Mouse (Mus musculus) MEL (cell line): ENCODE data around the gene Igflr1. TPM values are rescaled to one million over a fixed set of nuclear protein-coding genes. Genes with fewer than 3 reads are reported as not detected.
A peak's percentile ranks its signal among the peaks of the same experiment; 100 is the strongest.

Experiments used
- DNase-seq: peaks from one replicate; pipeline ENCODE4 v3.0.0; 2011; ENCODE audit warnings: low read depth, low spot score
- H3K27ac ChIP-seq: 2 replicates; pipeline ENCODE4 v1.5.1; 2012; ENCODE audit warnings: low read depth, mild to moderate bottlenecking, control low read depth, low read length, moderate library complexity; ENCODE audit not compliant: control insufficient read depth
- H3K27me3 ChIP-seq, 2 experiments: fragments of 150-350 bp in 1 of 2; sonication (generic) in 1 of 2; 2 replicates each; pipeline ENCODE4 v1.6.1; 2012; ENCODE audit warnings: low read length in 2 of 2, mild to moderate bottlenecking in 2 of 2, improper control_type of control experiment in 1 of 2, moderate library complexity in 1 of 2; ENCODE audit not compliant: insufficient read depth in 2 of 2, control insufficient read depth in 1 of 2
- H3K36me3 ChIP-seq, 2 experiments: 2 replicates each; pipeline ENCODE4 v1.6.1; 2012 to 2014; ENCODE audit warnings: low read length in 2 of 2, improper control_type of control experiment in 1 of 2, inconsistent platforms in 1 of 2, mild to moderate bottlenecking in 1 of 2; ENCODE audit not compliant: insufficient read depth in 2 of 2, control insufficient read depth in 1 of 2
- H3K4me1 ChIP-seq, 2 experiments: fragments of 150-350 bp in 1 of 2; sonication (generic) in 1 of 2; 2 replicates each; pipeline ENCODE4 v1.6.1; 2012; ENCODE audit warnings: low read length in 2 of 2, improper control_type of control experiment in 1 of 2, mild to moderate bottlenecking in 1 of 2; ENCODE audit not compliant: insufficient read depth in 2 of 2, control insufficient read depth in 1 of 2
- H3K4me3 ChIP-seq, 2 experiments: fragments of 150-350 bp in 1 of 2; sonication (generic) in 1 of 2; 2 replicates each; pipeline ENCODE4 v1.5.1; 2012; ENCODE audit warnings: low read depth in 2 of 2, low read length in 2 of 2, mild to moderate bottlenecking in 2 of 2, moderate library complexity in 2 of 2, control low read depth in 1 of 2, improper control_type of control experiment in 1 of 2; ENCODE audit not compliant: control insufficient read depth in 1 of 2, insufficient read depth in 1 of 2
- H3K79me2 ChIP-seq: 2 replicates; pipeline ENCODE4 v1.6.1; 2012; ENCODE audit warnings: mild to moderate bottlenecking, low read length, moderate library complexity; ENCODE audit not compliant: control insufficient read depth, poor library complexity, insufficient read depth
- H3K9ac ChIP-seq: 2 replicates; pipeline ENCODE4 v1.6.1; 2012; ENCODE audit warnings: low read depth, mild to moderate bottlenecking, control low read depth, low read length, moderate library complexity; ENCODE audit not compliant: control insufficient read depth, poor library complexity, severe bottlenecking
- H3K9me3 ChIP-seq: fragments of 150-350 bp; sonication (generic); replicated peaks from 2 replicates; pipeline ENCODE4 v1.6.1; 2012; ENCODE audit warnings: mild to moderate bottlenecking, low read length, improper control_type of control experiment, moderate library complexity; ENCODE audit not compliant: insufficient read depth
- BHLHE40 ChIP-seq: IDR thresholded peaks from 2 replicates; pipeline ENCODE4 v1.6.1; 2012; ENCODE audit warnings: low read depth, mild to moderate bottlenecking, inconsistent platforms, low read length, improper control_type of control experiment, borderline replicate concordance
- CHD1 ChIP-seq: IDR thresholded peaks from 2 replicates; pipeline ENCODE4 v1.6.1; 2012; ENCODE audit warnings: low read depth, mild to moderate bottlenecking, inconsistent platforms, low read length, improper control_type of control experiment
- CHD2 ChIP-seq: IDR thresholded peaks from 2 replicates; pipeline ENCODE4 v1.6.1; 2011; ENCODE audit warnings: low read length, improper control_type of control experiment
- CTCF ChIP-seq, 3 experiments: IDR thresholded peaks in 2 of 3; conservative IDR thresholded peaks in 1 of 3; 2 replicates each; pipeline ENCODE4 v1.5.1; 2011 to 2012; ENCODE audit warnings: low read length in 3 of 3, low read depth in 2 of 3, mild to moderate bottlenecking in 2 of 3, improper control_type of control experiment in 1 of 3, inconsistent platforms in 1 of 3, mixed read lengths in 1 of 3, moderate library complexity in 1 of 3; ENCODE audit not compliant: control insufficient read depth in 1 of 3, insufficient read depth in 1 of 3, poor library complexity in 1 of 3, severe bottlenecking in 1 of 3
- ELF1 ChIP-seq: IDR thresholded peaks from 2 replicates; pipeline ENCODE4 v1.6.1; 2014; ENCODE audit warnings: low read depth, mild to moderate bottlenecking, inconsistent platforms, low read length, improper control_type of control experiment, moderate library complexity
- EP300 ChIP-seq, 2 experiments: IDR thresholded peaks; 2 replicates each; pipeline ENCODE4 v1.6.1; 2011; ENCODE audit warnings: improper control_type of control experiment in 2 of 2, low read length in 2 of 2, low read depth in 1 of 2, mild to moderate bottlenecking in 1 of 2
- ETS1 ChIP-seq: IDR thresholded peaks from 2 replicates; pipeline ENCODE4 v1.6.1; 2012; ENCODE audit warnings: low read depth, mild to moderate bottlenecking, inconsistent platforms, low read length, improper control_type of control experiment, moderate library complexity
- GABPA ChIP-seq: IDR thresholded peaks from 2 replicates; pipeline ENCODE4 v1.6.1; 2012; ENCODE audit warnings: low read depth, mild to moderate bottlenecking, inconsistent platforms, low read length, improper control_type of control experiment, moderate library complexity
- GATA1 ChIP-seq: IDR thresholded peaks from 2 replicates; pipeline ENCODE4 v1.6.1; 2011; ENCODE audit warnings: low read depth, low read length, improper control_type of control experiment
- JUND ChIP-seq: IDR thresholded peaks from 2 replicates; pipeline ENCODE4 v1.6.1; 2011; ENCODE audit warnings: low read depth, mild to moderate bottlenecking, improper control_type of control experiment, low read length
- KAT2A ChIP-seq: conservative IDR thresholded peaks from 2 replicates; pipeline ENCODE4 v1.6.1; 2012; ENCODE audit warnings: low read depth, low read length, improper control_type of control experiment, inconsistent platforms
- MAFK ChIP-seq: IDR thresholded peaks from 2 replicates; pipeline ENCODE4 v1.6.1; 2011; ENCODE audit warnings: low read depth, mild to moderate bottlenecking, low read length, improper control_type of control experiment, borderline replicate concordance
- MAZ ChIP-seq: IDR thresholded peaks from 2 replicates; pipeline ENCODE4 v1.6.1; 2012; ENCODE audit warnings: low read depth, mild to moderate bottlenecking, inconsistent platforms, low read length, improper control_type of control experiment
- MEF2A ChIP-seq: IDR thresholded peaks from 2 replicates; pipeline ENCODE4 v1.6.1; 2014; ENCODE audit warnings: low read depth, mild to moderate bottlenecking, inconsistent platforms, low read length, improper control_type of control experiment; ENCODE audit not compliant: poor library complexity, insufficient replicate concordance, severe bottlenecking; ENCODE audit errors: extremely low read depth
- MXI1 ChIP-seq: IDR thresholded peaks from 2 replicates; pipeline ENCODE4 v1.6.1; 2011; ENCODE audit warnings: mild to moderate bottlenecking, low read depth, low read length, improper control_type of control experiment
- MYC ChIP-seq: IDR thresholded peaks from 2 replicates; pipeline ENCODE4 v1.6.1; 2011; ENCODE audit warnings: low read depth, mild to moderate bottlenecking, low read length, improper control_type of control experiment, moderate library complexity
- NELFE ChIP-seq: IDR thresholded peaks from 2 replicates; pipeline ENCODE4 v1.6.1; 2011; ENCODE audit warnings: low read depth, low read length, improper control_type of control experiment
- NRF1 ChIP-seq: IDR thresholded peaks from 2 replicates; pipeline ENCODE4 v1.6.1; 2014; ENCODE audit warnings: low read depth, mild to moderate bottlenecking, inconsistent platforms, low read length, improper control_type of control experiment, moderate library complexity; ENCODE audit not compliant: poor library complexity, insufficient read depth, severe bottlenecking
- POLR2A ChIP-seq, 2 experiments: IDR thresholded peaks; 2 replicates each; pipeline ENCODE4 v1.6.1; 2011 to 2012; ENCODE audit warnings: low read length in 2 of 2, mild to moderate bottlenecking in 2 of 2, control low read depth in 1 of 2, improper control_type of control experiment in 1 of 2, low read depth in 1 of 2, moderate library complexity in 1 of 2; ENCODE audit not compliant: control insufficient read depth in 1 of 2, insufficient read depth in 1 of 2, poor library complexity in 1 of 2
- POLR2AphosphoS2 ChIP-seq: IDR thresholded peaks from 2 replicates; pipeline ENCODE4 v1.6.1; 2011; ENCODE audit warnings: low read length, improper control_type of control experiment
- POLR2AphosphoS5 ChIP-seq: IDR thresholded peaks from 2 replicates; pipeline ENCODE4 v1.6.1; 2012; ENCODE audit warnings: low read depth, borderline replicate concordance, mild to moderate bottlenecking, inconsistent platforms, low read length, moderate library complexity, mixed read lengths
- RAD21 ChIP-seq: IDR thresholded peaks from 2 replicates; pipeline ENCODE4 v1.6.1; 2011; ENCODE audit warnings: mild to moderate bottlenecking, low read depth, low read length, improper control_type of control experiment
- RCOR1 ChIP-seq: IDR thresholded peaks from 2 replicates; pipeline ENCODE4 v1.6.1; 2012; ENCODE audit warnings: low read depth, mild to moderate bottlenecking, inconsistent platforms, low read length, improper control_type of control experiment
- SIN3A ChIP-seq: IDR thresholded peaks from 2 replicates; pipeline ENCODE4 v1.6.1; 2012; ENCODE audit warnings: low read length, improper control_type of control experiment, inconsistent platforms
- SMC3 ChIP-seq: IDR thresholded peaks from 2 replicates; pipeline ENCODE4 v1.6.1; 2011; ENCODE audit warnings: low read depth, low read length, improper control_type of control experiment
- TAL1 ChIP-seq: IDR thresholded peaks from 2 replicates; pipeline ENCODE4 v1.6.1; 2012; ENCODE audit warnings: mild to moderate bottlenecking, inconsistent platforms, low read length, moderate library complexity, mixed read lengths
- TBP ChIP-seq: IDR thresholded peaks from 2 replicates; pipeline ENCODE4 v1.8.0; 2011; ENCODE audit warnings: low read depth, low read length, improper control_type of control experiment
- TCF12 ChIP-seq: IDR thresholded peaks from 2 replicates; pipeline ENCODE4 v1.6.1; 2014; ENCODE audit warnings: low read depth, mild to moderate bottlenecking, inconsistent platforms, low read length, improper control_type of control experiment, moderate library complexity
- UBTF ChIP-seq: IDR thresholded peaks from 2 replicates; pipeline ENCODE4 v1.6.1; 2012; ENCODE audit warnings: low read depth, mild to moderate bottlenecking, inconsistent platforms, low read length, improper control_type of control experiment, moderate library complexity, borderline replicate concordance; ENCODE audit not compliant: insufficient read depth
- USF1 ChIP-seq: IDR thresholded peaks from 2 replicates; pipeline ENCODE4 v1.6.1; 2014; ENCODE audit warnings: low read depth, mild to moderate bottlenecking, inconsistent platforms, low read length, improper control_type of control experiment, moderate library complexity
- USF2 ChIP-seq, 2 experiments: IDR thresholded peaks; 2 replicates each; pipeline ENCODE4 v1.6.1; 2011 to 2012; ENCODE audit warnings: improper control_type of control experiment in 2 of 2, low read length in 2 of 2, borderline replicate concordance in 1 of 2, inconsistent platforms in 1 of 2, low read depth in 1 of 2, mild to moderate bottlenecking in 1 of 2; ENCODE audit not compliant: insufficient read depth in 1 of 2
- ZC3H11A ChIP-seq: IDR thresholded peaks from 2 replicates; pipeline ENCODE4 v1.6.1; 2012; ENCODE audit warnings: low read depth, mild to moderate bottlenecking, inconsistent platforms, low read length, improper control_type of control experiment
- ZMIZ1 ChIP-seq: IDR thresholded peaks from 2 replicates; pipeline ENCODE4 v1.6.1; 2012; ENCODE audit warnings: low read depth, mild to moderate bottlenecking, inconsistent platforms, low read length, improper control_type of control experiment, moderate library complexity
- ZNF384 ChIP-seq: IDR thresholded peaks from 2 replicates; pipeline ENCODE4 v1.6.1; 2012; ENCODE audit warnings: low read depth, mild to moderate bottlenecking, inconsistent platforms, low read length, improper control_type of control experiment
- polyA plus RNA-seq, 2 experiments: library from polyadenylated mRNA; stranded (reverse) in 1 of 2; unstranded in 1 of 2; fragments of >175 nt in 1 of 2; fragments of >200 nt in 1 of 2; gene quantifications; 2 replicates each; pipeline versions ENCODE4 v1.2.1 to v1.2.4; 2012; ENCODE audit warnings: low replicate concordance in 2 of 2, low read depth in 1 of 2; ENCODE audit not compliant: insufficient read length in 2 of 2, insufficient read depth in 1 of 2, missing spikeins in 1 of 2
- total RNA-seq: library from RNA; depleted of rRNA; stranded (reverse); fragments of 300-350 nt; gene quantifications from 2 replicates; pipeline ENCODE4 v1.2.3, GENCODE M21; 2012

Gene Igflr1
- total and polyA plus RNA-seq, 3 experiments = 1.3 to 3.1 TPM; not detected in 1

GRCm38 (mm10) chr7:30593579-30594509 is 28.6 kb downstream of the Igflr1 start:
- H3K9ac ChIP-seq = peak overlapping the region; percentile 56
- peaks cover 10 to 38% of the 10 kb centered on the region in 2 experiments; a peak in 3 of 4 replicates for H3K4me1 ChIP-seq
- TF ChIP-seq TAL1 = no peak
- peak; percentile 17; the same call in 1 of the 2 replicates for TF ChIP-seq GATA1
- TF ChIP-seq POLR2AphosphoS2 = no peak
- TF ChIP-seq KAT2A = no peak
- no peak for TF ChIP-seq GABPA
- no peak for TF ChIP-seq UBTF
- TF ChIP-seq TCF12 = no peak
- no peak; the same call in 1 of the 2 replicates for TF ChIP-seq ZMIZ1
- TF ChIP-seq ZC3H11A = no peak
- no peak for TF ChIP-seq CHD1
- no peak for TF ChIP-seq BHLHE40
- no peak for TF ChIP-seq MAFK
- TF ChIP-seq POLR2A (IDR thresholded peaks at IDR 0.05; ENCODE audit: control insufficient read depth in 1 of 2, insufficient read depth in 1 of 2, low read depth in 1 of 2, low read length in 2 of 2, poor library complexity in 1 of 2) = 0 out of 4 replicates have a peak, but pooled peaks of 1 of the 2 experiments have one; percentile 20
- TF ChIP-seq ETS1 = peak; percentile 65
- no peak for TF ChIP-seq TBP
- peak; percentile 51 for TF ChIP-seq SIN3A
- TF ChIP-seq MAZ = no peak
- no peak for TF ChIP-seq USF1
- TF ChIP-seq NRF1 = no peak
- 0 out of 2 replicates have a peak, but pooled peaks have one; percentile 6 for TF ChIP-seq RCOR1
- TF ChIP-seq MEF2A = no peak
- TF ChIP-seq CHD2 = no peak
- peak; percentile 60; the same call in 1 of the 2 replicates for TF ChIP-seq MYC
- TF ChIP-seq NELFE = peak; percentile 43; the same call in 1 of the 2 replicates
- TF ChIP-seq SMC3 = no peak
- no peak for TF ChIP-seq ELF1
- TF ChIP-seq EP300 (IDR thresholded peaks at IDR 0.05; ENCODE audit: low read depth in 1 of 2, low read length in 2 of 2) = peak; percentile 33 to 70; a peak in 3 of 4 replicates
- TF ChIP-seq ZNF384 = no peak
- no peak for TF ChIP-seq CTCF (IDR thresholded peaks at IDR 0.05 in 2 of 3, conservative IDR thresholded peaks at IDR 0.05 in 1 of 3; ENCODE audit: control insufficient read depth in 1 of 3, insufficient read depth in 1 of 3, low read depth in 2 of 3, low read length in 3 of 3, poor library complexity in 1 of 3, severe bottlenecking in 1 of 3)
- peak; percentile 49; the same call in 1 of the 2 replicates for TF ChIP-seq JUND
- TF ChIP-seq MXI1 = 0 out of 2 replicates have a peak, but pooled peaks have one; percentile 23
- TF ChIP-seq POLR2AphosphoS5 = no peak
- TF ChIP-seq USF2 (IDR thresholded peaks at IDR 0.05; ENCODE audit: borderline replicate concordance in 1 of 2, insufficient read depth in 1 of 2, low read depth in 1 of 2, low read length in 2 of 2) = no peak
- no peak for TF ChIP-seq RAD21

More at GRCm38 (mm10) chr7:30593579-30594509, 28.6 kb downstream of the Igflr1 start:
- H3K27me3 ChIP-seq = no peaks in the 10 kb centered on the region
- peaks cover 0 to 11% of the 10 kb centered on the region in 2 experiments; a peak in 2 of 4 replicates for H3K36me3 ChIP-seq
- no peaks in the 10 kb centered on the region for H3K9me3 ChIP-seq
- peaks cover 10% of the 10 kb centered on the region for H3K79me2 ChIP-seq
- peak overlapping the region; percentile 46 to 54 for H3K4me3 ChIP-seq
- peak; percentile 67 for DNase-seq
- peak overlapping the region; percentile 84 for H3K27ac ChIP-seq
